Mouse (Mus musculus) MEL (cell line): ENCODE results near the gene Ptpre. TPM values are rescaled to one million over a fixed set of nuclear protein-coding genes. Genes with fewer than 3 reads are reported as not detected.

ENCODE experiments used
- DNase-seq: peaks from one replicate; pipeline ENCODE4 v3.0.0; 2011; ENCODE audit warnings: low read depth, low spot score
- H3K27ac ChIP-seq: 2 replicates; pipeline ENCODE4 v1.5.1; 2012; ENCODE audit warnings: low read depth, mild to moderate bottlenecking, control low read depth, low read length, moderate library complexity; ENCODE audit not compliant: control insufficient read depth
- H3K27me3 ChIP-seq, 2 experiments: fragments of 150-350 bp in 1 of 2; sonication (generic) in 1 of 2; 2 replicates each; pipeline ENCODE4 v1.6.1; 2012; ENCODE audit warnings: low read length in 2 of 2, mild to moderate bottlenecking in 2 of 2, improper control_type of control experiment in 1 of 2, moderate library complexity in 1 of 2; ENCODE audit not compliant: insufficient read depth in 2 of 2, control insufficient read depth in 1 of 2
- H3K36me3 ChIP-seq, 2 experiments: 2 replicates each; pipeline ENCODE4 v1.6.1; 2012 to 2014; ENCODE audit warnings: low read length in 2 of 2, improper control_type of control experiment in 1 of 2, inconsistent platforms in 1 of 2, mild to moderate bottlenecking in 1 of 2; ENCODE audit not compliant: insufficient read depth in 2 of 2, control insufficient read depth in 1 of 2
- H3K4me1 ChIP-seq, 2 experiments: fragments of 150-350 bp in 1 of 2; sonication (generic) in 1 of 2; 2 replicates each; pipeline ENCODE4 v1.6.1; 2012; ENCODE audit warnings: low read length in 2 of 2, improper control_type of control experiment in 1 of 2, mild to moderate bottlenecking in 1 of 2; ENCODE audit not compliant: insufficient read depth in 2 of 2, control insufficient read depth in 1 of 2
- H3K4me3 ChIP-seq, 2 experiments: fragments of 150-350 bp in 1 of 2; sonication (generic) in 1 of 2; 2 replicates each; pipeline ENCODE4 v1.5.1; 2012; ENCODE audit warnings: low read depth in 2 of 2, low read length in 2 of 2, mild to moderate bottlenecking in 2 of 2, moderate library complexity in 2 of 2, control low read depth in 1 of 2, improper control_type of control experiment in 1 of 2; ENCODE audit not compliant: control insufficient read depth in 1 of 2, insufficient read depth in 1 of 2
- H3K79me2 ChIP-seq: 2 replicates; pipeline ENCODE4 v1.6.1; 2012; ENCODE audit warnings: mild to moderate bottlenecking, low read length, moderate library complexity; ENCODE audit not compliant: control insufficient read depth, poor library complexity, insufficient read depth
- H3K9ac ChIP-seq: 2 replicates; pipeline ENCODE4 v1.6.1; 2012; ENCODE audit warnings: low read depth, mild to moderate bottlenecking, control low read depth, low read length, moderate library complexity; ENCODE audit not compliant: control insufficient read depth, poor library complexity, severe bottlenecking
- H3K9me3 ChIP-seq: fragments of 150-350 bp; sonication (generic); replicated peaks from 2 replicates; pipeline ENCODE4 v1.6.1; 2012; ENCODE audit warnings: mild to moderate bottlenecking, low read length, improper control_type of control experiment, moderate library complexity; ENCODE audit not compliant: insufficient read depth
- BHLHE40 ChIP-seq: IDR thresholded peaks from 2 replicates; pipeline ENCODE4 v1.6.1; 2012; ENCODE audit warnings: low read depth, mild to moderate bottlenecking, inconsistent platforms, low read length, improper control_type of control experiment, borderline replicate concordance
- ELF1 ChIP-seq: IDR thresholded peaks from 2 replicates; pipeline ENCODE4 v1.6.1; 2014; ENCODE audit warnings: low read depth, mild to moderate bottlenecking, inconsistent platforms, low read length, improper control_type of control experiment, moderate library complexity
- GATA1 ChIP-seq: IDR thresholded peaks from 2 replicates; pipeline ENCODE4 v1.6.1; 2011; ENCODE audit warnings: low read depth, low read length, improper control_type of control experiment
- NELFE ChIP-seq: IDR thresholded peaks from 2 replicates; pipeline ENCODE4 v1.6.1; 2011; ENCODE audit warnings: low read depth, low read length, improper control_type of control experiment
- POLR2A ChIP-seq, 2 experiments: IDR thresholded peaks; 2 replicates each; pipeline ENCODE4 v1.6.1; 2011 to 2012; ENCODE audit warnings: low read length in 2 of 2, mild to moderate bottlenecking in 2 of 2, control low read depth in 1 of 2, improper control_type of control experiment in 1 of 2, low read depth in 1 of 2, moderate library complexity in 1 of 2; ENCODE audit not compliant: control insufficient read depth in 1 of 2, insufficient read depth in 1 of 2, poor library complexity in 1 of 2
- POLR2AphosphoS5 ChIP-seq: IDR thresholded peaks from 2 replicates; pipeline ENCODE4 v1.6.1; 2012; ENCODE audit warnings: low read depth, borderline replicate concordance, mild to moderate bottlenecking, inconsistent platforms, low read length, moderate library complexity, mixed read lengths
- RAD21 ChIP-seq: IDR thresholded peaks from 2 replicates; pipeline ENCODE4 v1.6.1; 2011; ENCODE audit warnings: mild to moderate bottlenecking, low read depth, low read length, improper control_type of control experiment
- SIN3A ChIP-seq: IDR thresholded peaks from 2 replicates; pipeline ENCODE4 v1.6.1; 2012; ENCODE audit warnings: low read length, improper control_type of control experiment, inconsistent platforms
- TAL1 ChIP-seq: IDR thresholded peaks from 2 replicates; pipeline ENCODE4 v1.6.1; 2012; ENCODE audit warnings: mild to moderate bottlenecking, inconsistent platforms, low read length, moderate library complexity, mixed read lengths
- TBP ChIP-seq: IDR thresholded peaks from 2 replicates; pipeline ENCODE4 v1.8.0; 2011; ENCODE audit warnings: low read depth, low read length, improper control_type of control experiment
- UBTF ChIP-seq: IDR thresholded peaks from 2 replicates; pipeline ENCODE4 v1.6.1; 2012; ENCODE audit warnings: low read depth, mild to moderate bottlenecking, inconsistent platforms, low read length, improper control_type of control experiment, moderate library complexity, borderline replicate concordance; ENCODE audit not compliant: insufficient read depth
- ZKSCAN1 ChIP-seq: IDR thresholded peaks from 2 replicates; pipeline ENCODE4 v1.6.1; 2012; ENCODE audit warnings: low read depth, mild to moderate bottlenecking, inconsistent platforms, low read length, improper control_type of control experiment, moderate library complexity
- polyA plus RNA-seq, 2 experiments: library from polyadenylated mRNA; stranded (reverse) in 1 of 2; unstranded in 1 of 2; fragments of >175 nt in 1 of 2; fragments of >200 nt in 1 of 2; gene quantifications; 2 replicates each; pipeline versions ENCODE4 v1.2.1 to v1.2.4; 2012; ENCODE audit warnings: low replicate concordance in 2 of 2, low read depth in 1 of 2; ENCODE audit not compliant: insufficient read length in 2 of 2, insufficient read depth in 1 of 2, missing spikeins in 1 of 2
- total RNA-seq: library from RNA; depleted of rRNA; stranded (reverse); fragments of 300-350 nt; gene quantifications from 2 replicates; pipeline ENCODE4 v1.2.3, GENCODE M21; 2012

Gene Ptpre
- total and polyA plus RNA-seq, 3 experiments, result 4.9 to 12.9 TPM; not detected in 1

DNA sequence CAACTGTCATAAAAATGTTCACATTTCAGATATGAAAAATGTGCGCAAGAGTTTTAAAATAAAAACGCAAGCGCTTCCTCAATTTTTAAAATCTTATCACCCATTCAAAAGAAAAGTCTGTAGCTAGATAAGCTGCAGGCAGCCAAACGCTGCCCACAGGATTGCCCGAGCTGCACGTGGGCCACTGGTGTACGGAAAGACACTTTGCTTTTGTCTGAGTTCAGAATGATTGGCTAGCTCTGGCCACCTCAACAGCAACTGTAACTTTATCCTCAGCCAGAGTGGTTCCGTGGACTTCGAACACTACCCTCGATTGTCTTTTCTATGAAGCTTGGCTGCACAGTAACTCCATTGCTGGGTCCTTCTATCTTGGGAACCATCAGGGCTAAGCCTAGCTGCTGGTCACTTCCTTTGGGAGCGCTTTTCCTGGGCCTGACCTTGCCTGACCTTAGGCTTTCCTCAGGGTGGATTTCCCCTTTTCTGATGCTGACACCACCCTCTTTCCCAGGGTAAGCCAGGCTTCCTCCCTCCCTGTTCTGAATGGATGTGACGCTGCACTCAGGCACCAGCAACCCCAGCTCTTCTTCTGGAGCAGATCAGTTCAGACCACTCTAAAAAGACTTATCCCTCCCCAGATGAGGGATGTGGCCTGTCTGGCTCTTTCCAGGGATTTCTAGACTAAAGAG is 60.5 kb downstream of the Ptpre start:
- Histone ChIP-seq H3K27me3 (no peaks in the 10 kb centered on the region), H3K9me3 (no peaks in the 10 kb centered on the region), H3K9ac (peak overlapping the region; percentile 80), H3K79me2 (peaks cover 19% of the 10 kb centered on the region), H3K36me3 (peaks cover 0 to 88% of the 10 kb centered on the region in 2 experiments; a peak in 2 of 4 replicates), H3K4me3 (peak overlapping the region in 1 of 2 experiments; percentile 14; a peak in 2 of 4 replicates), H3K4me1 (peaks cover 38 to 80% of the 10 kb centered on the region in 2 experiments), H3K27ac (peak overlapping the region; percentile 99)
- peak; percentile 84 for TF ChIP-seq TAL1
- no peak for TF ChIP-seq ZKSCAN1
- 0 out of 2 replicates have a peak, but pooled peaks have one; percentile 25 for TF ChIP-seq UBTF
- TF ChIP-seq GATA1, result peak; percentile 100
- no peak for TF ChIP-seq RAD21
- no peak for TF ChIP-seq ELF1
- 0 out of 2 replicates have a peak, but pooled peaks have one; percentile 9 for TF ChIP-seq POLR2AphosphoS5
- TF ChIP-seq POLR2A (IDR thresholded peaks at IDR 0.05; ENCODE audit: control insufficient read depth in 1 of 2, insufficient read depth in 1 of 2, low read depth in 1 of 2, low read length in 2 of 2, poor library complexity in 1 of 2), result peak; percentile 5 to 48; a peak in 1 of 4 replicates
- TF ChIP-seq TBP, result peak; percentile 86
- TF ChIP-seq NELFE, result no peak
- TF ChIP-seq BHLHE40, result no peak
- peak; percentile 90 for DNase-seq

DNA sequence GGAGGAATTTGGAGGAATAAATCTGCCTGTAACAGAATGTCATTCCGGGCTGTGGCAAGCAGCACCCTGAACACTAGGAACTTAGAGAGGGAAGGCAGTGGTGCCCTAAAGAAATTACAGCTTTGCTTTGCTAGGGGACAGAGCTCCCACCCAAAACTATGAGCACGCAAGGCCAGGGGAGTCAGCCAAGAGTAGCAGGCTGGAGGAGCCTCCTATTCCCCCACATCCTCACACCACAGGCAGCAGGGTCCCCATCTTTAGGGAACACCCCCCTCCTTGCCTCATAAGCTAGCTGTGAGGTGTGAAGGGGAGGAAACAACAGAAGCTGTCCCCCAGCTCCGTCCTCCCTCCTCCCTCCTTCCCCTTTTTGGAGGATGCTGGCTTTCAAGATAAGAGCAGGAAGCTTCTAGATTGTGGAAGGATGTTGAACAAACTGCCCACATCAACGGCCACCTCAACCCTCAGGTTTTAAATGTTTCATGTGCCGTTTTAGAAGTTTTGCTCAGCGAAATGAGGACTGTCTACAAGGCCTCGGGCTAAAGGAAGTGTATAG is 61.1 kb downstream of the Ptpre start:
- DNase-seq, result peak; percentile 97
- Histone ChIP-seq H3K9me3 (no peaks in the 10 kb centered on the region), H3K36me3 (peaks cover 0 to 81% of the 10 kb centered on the region in 2 experiments; a peak in 2 of 4 replicates), H3K4me1 (peaks cover 34 to 74% of the 10 kb centered on the region in 2 experiments), H3K9ac (peak overlapping the region; percentile 80), H3K79me2 (peaks cover 19% of the 10 kb centered on the region), H3K4me3 (peak overlapping the region in 1 of 2 experiments; percentile 14; a peak in 2 of 4 replicates), H3K27me3 (no peaks in the 10 kb centered on the region), H3K27ac (peak overlapping the region; percentile 99)
- peak; percentile 23 to 70; a peak in 2 of 4 replicates for TF ChIP-seq POLR2A (IDR thresholded peaks at IDR 0.05; ENCODE audit: control insufficient read depth in 1 of 2, insufficient read depth in 1 of 2, low read depth in 1 of 2, low read length in 2 of 2, poor library complexity in 1 of 2)
- TF ChIP-seq TAL1, result peak; percentile 98
- TF ChIP-seq TBP, result peak; percentile 84
- TF ChIP-seq GATA1, result peak; percentile 97
- TF ChIP-seq ZKSCAN1, result no peak
- TF ChIP-seq SIN3A, result no peak
